Mouse (Mus musculus): ENCODE measurements at regions not wholly inside any gene's neighbourhood (a gene's known extent, or its start where the extent isn't known, plus 50 kb on each side); places are given as distances from the start of the nearest gene placed in this dataset.

DNA sequence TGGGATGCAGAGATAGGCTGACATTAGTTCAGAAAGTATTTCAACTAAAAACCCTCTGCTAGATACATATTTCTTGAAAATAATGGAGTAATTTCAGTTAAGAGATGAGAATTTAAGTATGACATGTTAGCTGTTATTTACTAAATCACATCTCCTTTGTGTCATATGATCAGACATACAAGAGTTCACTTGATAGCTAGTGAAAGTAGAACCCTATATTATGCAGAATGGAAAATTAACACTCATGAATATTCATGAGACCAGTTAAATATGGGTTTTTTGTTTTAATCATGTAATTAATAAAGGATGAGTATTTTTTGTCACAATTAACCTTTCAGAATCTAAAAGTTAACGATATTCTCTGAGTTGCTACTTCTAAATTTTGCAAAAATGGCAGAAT lies 1349.4 kb downstream of the Slc22a22 start:
- DNase-seq, result no peak

DNA sequence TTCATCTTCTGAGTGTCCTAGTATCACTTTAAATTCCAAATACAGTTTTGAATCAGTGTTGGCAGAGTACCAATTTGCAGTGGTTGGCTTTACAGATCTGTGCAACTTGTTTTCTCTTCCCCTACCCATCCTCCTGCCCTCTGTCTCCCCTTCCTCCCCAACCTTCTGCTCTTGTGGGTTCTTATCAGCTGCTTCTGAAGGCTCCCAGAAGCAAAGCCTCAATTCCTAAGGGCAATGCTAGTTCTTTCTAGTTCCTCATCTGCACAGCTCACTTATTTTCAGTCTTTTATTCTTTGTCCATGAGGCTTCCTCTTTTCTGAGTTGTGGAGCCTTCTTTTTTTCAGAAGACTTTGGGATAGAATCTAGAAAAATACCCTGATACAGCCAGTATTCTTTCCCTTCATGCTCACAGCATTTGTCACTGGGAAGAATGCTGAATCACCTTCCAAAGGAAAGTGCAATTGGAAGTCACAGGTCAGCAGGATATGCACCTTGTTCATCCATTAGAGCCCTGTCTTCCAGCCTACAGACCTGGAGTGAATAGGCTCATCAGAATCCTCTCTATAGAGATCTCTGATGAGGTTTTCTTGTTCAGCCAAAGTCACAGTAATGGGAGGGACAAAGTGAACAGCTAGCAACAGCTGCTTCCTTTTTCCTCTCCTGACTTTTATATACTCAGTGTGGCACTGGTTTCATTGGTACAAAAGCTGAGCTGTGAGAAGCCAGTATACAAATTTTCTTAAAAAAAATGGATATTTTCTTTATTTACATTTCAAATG lies 1357.9 kb downstream of the Slc22a22 start:
- DNase-seq, result no peak

DNA sequence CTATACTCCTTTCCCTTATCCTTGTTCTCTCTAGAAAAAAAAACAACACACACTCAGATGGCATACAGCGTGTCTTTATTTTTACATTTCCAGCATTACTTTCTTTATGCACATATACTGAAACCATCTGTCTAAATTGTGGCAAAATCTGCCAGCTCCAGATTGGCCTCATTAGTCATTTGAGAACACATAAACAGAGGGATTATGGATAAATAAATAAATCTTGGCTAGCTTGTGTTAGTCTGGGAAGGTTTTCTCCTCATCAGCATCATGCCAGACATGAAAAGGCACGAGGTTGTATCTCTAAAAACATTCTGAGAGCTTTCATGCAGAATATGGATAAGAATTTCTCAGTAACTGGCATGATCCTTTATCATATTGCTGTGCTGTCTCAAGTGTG lies 1369.1 kb downstream of the Slc22a22 start:
- no peak for DNase-seq

DNA sequence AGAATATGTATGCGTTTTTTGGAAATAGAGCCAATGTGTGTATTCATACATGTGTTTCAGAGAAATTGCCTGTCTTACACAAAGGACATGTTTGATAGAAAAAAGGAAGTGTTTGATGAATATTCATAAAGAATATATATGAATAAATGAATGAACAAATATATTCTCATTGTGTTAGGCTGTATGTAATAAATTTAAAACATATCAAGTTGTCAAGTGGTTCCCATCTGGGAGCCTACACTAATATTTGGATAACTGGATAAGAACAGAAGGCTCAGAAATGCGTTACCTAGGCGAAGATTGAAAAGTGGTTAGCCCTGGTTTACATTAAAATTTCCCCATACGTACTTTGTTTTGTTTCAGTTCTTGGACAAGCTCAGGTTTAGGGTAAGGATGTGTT lies 1369.7 kb downstream of the Slc22a22 start:
- DNase-seq, result no peak

DNA sequence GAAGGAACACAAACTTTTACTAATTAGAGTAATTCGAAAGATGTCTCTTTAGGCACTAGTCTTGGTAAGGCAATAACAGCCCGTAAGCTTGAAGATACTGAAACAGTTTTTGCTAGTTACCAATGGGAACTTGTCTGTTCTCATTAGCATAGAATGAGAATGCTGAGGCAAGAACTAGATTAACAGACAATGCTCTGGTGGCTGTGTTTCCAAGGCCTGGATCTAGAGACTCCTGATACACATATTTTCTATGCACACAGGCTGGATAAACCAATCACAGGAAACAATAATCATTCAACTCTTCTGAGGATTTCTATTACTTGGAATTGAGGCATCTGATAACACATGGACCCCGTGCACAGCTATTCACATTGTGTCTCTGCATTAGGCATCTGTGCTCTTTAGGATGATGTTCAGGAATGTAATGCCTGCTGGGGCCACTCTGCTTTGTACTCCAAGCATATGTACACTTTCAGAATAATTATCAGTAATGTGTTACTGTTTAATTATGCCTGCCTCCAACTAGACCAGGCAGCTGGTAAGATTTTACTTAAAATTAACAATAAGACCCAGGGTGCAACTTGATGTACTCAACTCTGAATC lies 1377.2 kb downstream of the Slc22a22 start:
- DNase-seq, result no peak

DNA sequence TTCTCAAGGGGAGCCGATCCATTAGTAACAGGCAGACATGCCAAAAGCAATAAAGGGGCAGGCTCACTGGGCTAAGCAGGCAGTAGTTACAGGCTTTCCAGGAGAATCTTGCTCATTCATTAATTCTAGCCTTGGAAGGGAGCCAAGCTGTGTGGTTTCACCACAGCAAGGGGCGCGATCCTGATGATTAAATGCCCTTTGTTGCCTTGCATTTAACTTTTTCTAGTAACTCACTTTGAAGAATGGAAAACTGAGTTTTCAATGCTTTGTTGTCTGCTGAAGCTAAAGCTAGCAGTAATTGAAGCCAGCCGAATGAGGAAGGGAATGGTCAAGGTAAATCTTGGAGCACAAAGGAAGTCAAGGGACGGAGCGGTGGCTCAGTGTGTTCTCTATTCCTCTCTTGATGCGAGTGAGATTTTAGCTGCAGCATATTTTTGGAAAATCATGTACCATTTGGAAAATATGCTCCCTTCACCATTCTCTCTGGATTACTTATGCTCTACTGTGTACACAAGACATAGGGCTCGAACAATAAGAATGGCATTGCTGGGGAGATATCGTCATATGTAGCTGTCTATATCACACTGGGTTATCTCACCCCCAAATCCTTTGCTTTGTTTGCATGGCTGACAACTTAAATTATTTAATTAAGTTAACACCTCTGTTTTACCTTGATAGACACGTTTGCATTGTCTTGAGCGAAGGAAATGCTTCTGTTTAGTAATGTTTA lies 1399.4 kb downstream of the Slc22a22 start:
- peak; percentile 76 for DNase-seq

DNA sequence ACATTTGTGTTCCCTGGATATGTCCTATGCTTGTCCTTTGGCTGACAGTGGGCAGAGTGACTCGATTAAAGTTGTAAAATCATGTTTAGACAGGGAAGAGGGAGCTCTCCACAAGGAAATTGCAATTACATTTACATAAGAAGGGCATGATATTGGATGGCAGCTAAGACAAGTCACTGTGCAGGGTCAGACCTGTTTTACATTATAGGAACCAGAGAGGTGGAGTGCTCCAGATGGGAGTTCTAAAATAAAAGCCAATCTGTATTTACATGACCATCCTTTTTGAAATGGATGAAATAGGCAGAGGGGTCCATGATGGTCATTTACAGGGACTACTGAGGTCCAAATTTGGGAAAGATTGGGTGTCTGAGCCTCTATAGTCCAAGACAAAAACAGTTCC lies 1400.3 kb downstream of the Slc22a22 start:
- peak; percentile 19 for DNase-seq

DNA sequence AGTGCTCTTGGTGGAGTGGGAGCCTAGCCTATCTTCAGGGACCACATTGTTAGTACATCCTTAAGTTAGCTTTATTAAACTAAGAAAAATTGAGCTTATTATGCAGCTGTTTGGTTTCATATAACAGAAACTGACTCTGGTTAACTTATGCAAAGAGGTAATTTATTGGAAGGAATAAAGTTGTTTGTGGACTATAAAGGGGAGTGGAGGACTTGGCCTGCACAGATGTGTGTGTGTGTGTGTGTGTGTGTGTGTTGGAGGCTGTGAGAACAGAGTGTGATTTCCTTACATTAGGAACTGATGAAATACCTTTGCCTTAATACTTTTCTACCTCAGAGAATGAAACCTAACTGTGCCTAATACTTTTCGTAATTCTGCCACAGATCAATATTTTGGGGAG lies 1400.7 kb downstream of the Slc22a22 start:
- no peak for DNase-seq

DNA sequence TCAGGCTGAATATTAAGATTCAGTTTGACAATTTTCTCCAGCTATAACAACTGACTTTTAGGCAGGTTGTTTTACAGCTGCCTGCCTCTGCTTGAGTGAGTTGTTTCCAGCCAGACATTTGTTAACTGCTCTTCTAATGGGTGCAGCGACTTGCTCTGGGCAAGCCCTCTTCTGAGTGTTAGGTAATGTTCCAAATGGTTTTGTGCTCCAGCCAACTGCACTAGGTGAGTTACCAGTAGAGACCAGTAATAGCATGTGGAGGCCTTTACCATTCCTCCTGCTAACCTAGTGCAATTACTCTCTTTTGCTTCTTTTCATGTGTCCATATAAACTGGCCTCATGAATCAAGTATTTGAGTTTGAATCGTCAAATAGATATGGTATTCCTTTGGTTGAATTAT lies 1407.9 kb downstream of the Slc22a22 start:
- no peak for DNase-seq

DNA sequence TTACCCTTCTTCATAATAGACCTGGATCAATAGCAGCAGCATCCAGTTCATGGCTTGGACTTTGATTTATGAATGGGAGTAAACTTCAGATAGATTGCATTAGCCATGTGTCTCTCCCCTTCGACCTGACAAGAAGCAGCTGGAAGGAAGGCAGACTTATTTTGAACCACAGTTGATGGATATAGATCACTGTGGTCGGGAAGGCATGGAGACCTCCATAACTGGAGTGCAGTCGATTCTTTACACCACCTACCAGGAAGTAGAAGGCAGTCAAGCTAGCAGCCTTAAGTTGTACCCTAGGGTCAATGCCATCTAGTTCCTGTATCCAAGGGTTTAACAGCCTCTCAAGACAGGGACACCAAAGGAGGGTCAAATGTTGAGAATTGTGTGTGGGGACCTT lies 1410.2 kb downstream of the Slc22a22 start:
- DNase-seq, result no peak

DNA sequence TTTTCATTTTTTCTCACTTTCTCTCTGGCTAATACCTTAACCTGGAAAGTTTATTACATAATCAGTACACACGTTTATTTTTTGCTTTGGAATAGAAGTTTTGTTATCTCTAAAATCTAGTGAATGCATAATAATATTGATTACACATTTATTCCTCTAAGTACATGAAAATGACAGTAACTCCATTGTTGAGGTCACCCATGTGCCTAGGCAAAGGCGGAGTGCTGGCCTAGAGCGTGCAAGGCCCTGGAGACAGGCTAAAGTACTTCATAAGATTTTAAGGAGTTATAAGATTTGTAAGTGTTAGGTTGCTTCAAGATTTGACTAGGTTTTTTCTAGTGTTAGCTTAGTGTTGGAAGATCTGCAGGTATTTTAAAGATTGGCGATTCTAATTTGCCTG lies 1410.9 kb downstream of the Slc22a22 start:
- DNase-seq, result no peak

DNA sequence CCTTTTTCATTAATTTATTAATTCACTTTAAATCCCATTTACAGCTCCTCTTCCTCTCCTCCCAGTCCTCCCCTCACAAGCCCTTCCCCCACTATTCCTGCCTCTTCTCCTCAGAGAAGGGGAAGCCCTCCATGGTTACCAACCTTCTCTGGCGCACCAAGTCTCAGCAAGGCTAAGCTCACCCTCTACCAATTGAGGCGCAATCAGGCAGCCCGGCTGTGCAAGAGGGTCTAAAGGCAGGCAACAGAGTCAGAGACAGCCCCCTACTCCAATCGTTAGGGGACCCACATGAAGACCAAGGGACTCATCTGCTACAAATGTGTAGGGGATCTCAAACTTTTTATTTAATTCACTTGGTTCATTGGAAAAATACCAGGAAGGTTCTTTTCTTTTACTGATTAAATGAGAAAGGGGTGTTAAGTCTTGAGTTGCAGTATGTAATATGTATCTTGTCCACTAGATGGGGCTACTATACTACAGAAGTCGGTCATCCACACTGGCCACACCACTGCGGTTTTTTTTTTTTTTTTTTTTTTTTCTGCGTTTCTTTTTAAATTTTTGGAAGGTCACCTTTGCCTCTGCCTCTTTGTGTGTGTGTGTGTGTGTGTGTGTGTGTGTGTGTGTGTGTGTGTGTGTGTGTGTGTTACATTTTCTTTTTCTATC lies 1411.4 kb downstream of the Slc22a22 start:
- DNase-seq, result peak; percentile 78

DNA sequence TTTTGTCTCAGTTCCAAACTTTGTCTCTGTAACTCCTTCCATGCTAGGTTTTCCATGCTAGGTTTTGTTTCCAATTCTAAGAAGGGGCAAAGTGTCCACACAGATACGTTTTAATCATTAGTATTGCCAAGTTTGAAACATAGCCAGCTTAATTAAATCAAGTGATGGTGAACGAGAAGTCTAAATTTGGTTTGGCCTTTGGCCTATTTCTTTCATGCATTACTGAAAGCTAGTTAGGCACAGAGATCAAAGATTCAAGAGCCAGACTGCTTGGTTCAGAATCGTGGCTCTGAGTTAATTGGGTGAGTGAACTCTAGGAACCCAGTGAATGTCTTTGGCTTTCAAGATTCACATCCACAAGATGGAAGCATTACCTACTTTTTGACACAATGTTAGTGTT lies 1414.8 kb downstream of the Slc22a22 start:
- DNase-seq, result no peak

DNA sequence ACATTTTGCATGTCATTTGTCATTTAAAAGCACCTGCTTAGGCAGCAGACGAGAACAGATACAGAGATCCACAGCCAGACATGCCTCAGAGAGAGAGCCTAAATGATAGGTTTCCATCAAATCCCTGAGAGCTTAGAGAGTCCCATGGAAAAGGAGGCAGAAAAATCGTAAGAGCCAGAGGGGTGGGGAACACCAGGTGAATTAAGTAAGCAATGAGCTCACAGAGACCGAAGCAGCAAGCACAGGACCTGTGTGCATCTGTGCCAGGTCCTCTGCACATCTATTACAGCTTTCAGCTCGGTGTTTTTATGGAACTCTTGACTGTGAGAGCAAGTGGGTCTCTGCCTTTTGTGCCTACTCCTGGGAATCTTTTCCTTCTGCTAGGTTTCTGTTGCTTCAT lies 1416.1 kb downstream of the Slc22a22 start:
- no peak for DNase-seq

DNA sequence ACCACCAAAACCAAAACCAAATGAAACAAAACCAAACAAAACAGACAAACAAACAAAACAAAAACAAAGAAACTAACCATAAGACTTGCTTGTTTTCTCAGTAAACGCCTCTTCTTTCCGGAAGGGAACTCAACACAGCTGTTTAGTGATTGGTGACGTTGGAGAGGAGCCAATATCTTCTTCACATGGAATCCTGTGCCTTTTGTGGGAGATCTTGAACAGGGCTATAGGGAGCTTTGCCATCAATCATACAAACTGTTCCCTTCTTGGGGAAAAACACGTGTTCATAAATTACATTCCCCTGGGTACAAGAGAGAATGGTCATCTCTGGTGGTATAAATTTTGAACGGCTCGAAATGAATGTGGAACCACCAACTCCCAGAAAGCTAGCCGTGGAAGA lies 1426.7 kb downstream of the Slc22a22 start:
- no peak for DNase-seq

DNA sequence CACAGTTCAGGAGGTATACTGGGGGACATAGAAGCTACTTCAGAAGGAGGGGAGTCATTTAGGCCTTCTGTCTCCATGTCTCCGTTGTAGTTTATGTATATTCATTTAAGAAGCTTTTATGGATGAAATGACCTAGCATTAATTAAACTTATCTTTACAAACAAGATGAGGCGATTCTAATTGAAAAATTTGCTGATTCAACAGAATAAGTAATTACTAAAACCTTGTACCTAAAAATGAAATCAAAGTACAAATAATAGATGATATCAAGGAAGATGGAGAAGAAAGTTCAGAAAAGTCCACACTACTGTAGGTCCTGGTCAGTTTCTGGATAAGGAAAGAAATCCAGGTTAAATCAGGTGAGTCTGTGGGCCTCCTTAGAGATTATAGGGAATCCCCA lies 1429.6 kb downstream of the Slc22a22 start:
- no peak for DNase-seq

DNA sequence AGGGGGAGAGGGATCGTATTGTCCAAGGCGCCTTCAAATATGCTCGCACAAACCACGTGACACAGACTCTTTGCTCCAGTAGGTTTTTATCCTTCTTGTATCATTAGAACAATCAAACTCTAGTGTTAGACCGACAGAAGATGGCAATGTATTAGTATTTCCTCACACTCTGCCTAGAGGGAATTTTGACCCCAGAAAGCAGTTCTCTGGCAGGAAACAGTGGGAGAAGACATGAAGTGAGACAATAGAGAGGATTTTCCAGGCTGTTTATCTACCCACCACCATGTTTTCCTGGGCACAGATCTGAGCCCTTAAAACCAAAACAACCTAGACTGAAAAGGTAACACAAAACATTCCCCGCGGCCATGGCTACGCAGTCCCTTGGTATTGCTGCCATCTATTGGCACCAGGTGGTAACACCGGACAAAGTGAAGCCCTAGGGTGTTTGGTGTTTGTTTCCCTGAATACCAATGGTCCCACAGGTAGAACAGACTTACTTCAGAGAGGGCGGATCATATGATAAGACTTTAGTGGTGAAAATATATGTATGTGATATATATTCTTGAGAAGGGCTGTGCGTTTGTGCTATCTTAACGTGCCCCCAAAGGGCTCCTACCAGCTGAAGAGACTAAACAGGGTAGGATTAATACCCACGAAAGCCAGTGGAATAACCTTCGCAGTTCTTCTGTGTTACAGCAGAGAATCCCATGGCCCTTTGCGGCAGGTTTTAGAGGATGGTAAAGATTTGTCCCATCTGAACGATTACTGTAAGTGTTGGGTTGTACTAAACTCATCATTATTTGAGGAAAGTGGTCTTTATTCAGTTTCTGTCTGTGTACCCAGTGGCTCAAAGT lies 1430.5 kb downstream of the Slc22a22 start:
- peak; percentile 86 for DNase-seq

DNA sequence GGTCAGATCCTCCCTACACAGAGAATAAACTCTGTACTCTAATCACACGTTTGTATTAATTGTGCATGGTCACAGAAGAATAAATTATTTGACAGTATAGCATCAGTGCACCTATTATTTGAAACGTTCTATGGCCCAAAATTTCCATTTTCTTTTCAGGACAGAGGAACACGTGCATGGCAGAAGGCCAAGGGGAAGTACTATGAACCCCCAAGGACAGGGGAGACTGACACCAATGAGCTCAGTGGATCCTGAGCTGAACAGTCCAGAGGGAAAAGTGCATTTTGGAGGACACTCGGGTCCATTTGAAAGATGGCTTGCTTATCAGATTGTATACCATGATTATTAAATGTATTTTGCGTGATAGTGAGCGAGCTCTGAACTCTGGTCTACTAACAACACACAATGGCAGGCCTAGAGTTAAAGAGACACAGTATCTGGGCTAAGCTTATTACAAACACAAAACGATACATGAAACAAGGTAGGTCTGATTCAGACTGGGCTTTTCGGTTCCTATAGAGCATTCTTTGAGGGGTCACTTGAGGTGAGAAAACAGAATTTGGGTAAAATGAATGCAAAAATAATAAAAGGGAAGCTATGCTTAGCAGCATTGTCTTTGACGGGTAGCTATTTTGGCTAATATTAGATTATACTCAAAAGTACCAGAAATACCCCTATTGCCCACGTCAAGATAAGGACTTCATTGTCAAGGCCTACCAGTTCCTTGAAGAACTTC lies 1431.7 kb downstream of the Slc22a22 start:
- no peak for DNase-seq

DNA sequence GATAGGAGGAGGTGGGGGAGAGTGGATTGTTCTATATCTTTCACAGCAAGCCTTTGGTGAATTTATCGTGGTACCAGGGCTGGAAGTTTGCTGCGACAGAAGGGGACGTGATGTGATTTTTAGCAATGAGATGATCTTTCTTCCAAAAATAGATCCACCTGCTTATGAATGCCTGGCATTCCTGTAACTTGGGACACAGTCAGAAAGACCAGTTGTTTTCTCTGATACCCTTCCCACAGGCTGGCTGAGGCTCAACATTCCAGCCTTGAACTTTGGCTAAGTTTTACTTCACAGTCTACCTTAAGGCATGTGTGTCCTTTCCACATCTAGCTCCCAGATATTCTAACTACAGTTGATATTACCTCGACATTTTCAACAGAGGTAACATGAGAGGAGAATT lies 1434.1 kb downstream of the Slc22a22 start:
- DNase-seq, result no peak

DNA sequence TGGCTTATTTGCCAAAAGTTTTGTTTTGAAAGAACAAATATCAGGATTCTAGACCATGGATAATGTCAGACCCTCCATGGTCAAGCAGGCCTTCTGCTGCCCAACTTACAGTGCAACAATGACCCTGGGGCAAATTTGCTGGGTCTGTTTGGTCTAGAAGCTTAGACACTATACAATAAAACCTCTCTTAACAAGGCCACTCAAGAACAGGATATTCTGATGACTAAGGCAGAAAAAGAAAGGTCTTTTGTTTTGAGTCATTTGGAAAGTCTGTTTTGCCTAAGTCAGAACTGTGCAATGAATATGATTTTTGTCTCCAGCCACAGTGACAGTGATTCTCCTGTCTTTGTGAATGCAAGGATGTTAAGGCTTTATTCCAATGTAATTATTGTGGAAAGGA lies 1435.0 kb downstream of the Slc22a22 start:
- peak; percentile 2 for DNase-seq

DNA sequence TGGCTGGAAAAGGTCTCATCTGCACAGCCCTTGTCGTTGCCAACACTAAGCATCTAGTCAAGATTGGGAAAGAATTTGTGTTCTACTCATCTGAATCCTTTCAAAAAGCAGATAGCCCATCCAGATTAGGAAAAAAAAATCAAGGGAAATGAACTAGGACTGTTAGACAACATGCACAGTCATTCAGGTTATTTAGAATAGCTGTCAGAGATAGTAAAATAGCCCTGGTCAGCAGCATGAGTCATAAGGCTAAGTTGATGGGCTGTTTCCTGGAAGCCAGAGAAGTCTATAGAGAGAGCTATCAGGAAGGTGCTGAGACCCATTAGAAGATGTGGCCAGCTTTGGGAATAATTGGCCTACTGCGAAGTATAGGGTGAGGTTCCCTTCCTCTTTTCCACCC lies 1447.4 kb downstream of the Slc22a22 start:
- no peak for DNase-seq

Data from embryo, embryonic 11 days (tissue).